Mouse (Mus musculus) MEL-GATA-1-ER (cell line): ENCODE results near the gene Rb1.

Experiments
- DNase-seq: peaks from one replicate; pipeline ENCODE4 v3.0.0-alpha.2; 2012; ENCODE audit warnings: low read depth; ENCODE audit errors: extremely low read depth

Rb1 gene

DNA sequence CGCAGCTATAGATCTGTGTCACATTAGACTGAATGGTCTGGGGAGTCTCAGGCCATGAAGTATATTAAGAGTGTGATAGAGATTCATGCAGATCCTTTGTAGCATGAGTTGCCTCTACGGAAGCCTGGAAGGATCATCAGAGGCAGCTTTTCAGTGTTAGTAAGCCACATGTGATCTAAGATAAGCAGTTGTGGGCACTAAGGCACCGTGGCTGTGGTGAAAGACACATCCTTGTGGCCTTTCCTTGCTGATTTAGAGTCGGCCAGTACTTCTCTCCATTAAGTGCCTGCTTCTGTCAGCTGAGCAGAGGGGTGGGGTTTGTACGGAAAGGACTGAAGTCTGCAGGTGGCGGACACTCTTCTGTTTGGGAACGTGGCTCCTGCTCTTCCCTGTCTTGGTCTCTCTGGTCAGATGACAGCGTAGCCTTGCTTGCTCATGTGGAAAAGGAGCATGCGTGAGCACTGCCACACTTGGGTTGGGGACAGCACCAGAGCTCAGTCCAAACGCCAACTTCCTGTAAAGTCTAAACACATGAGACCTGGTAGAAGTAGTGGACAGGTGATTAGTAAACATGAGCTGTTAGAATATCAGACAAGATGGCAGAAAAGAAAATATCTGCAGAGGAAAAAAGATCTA lies 162.1 kb downstream of the Rb1 start:
- DNase-seq: no peak

GRCm38 (mm10) chr14:73162192-73162800 lies 163.3 kb downstream of the Rb1 start:
- no peak for DNase-seq

DNA sequence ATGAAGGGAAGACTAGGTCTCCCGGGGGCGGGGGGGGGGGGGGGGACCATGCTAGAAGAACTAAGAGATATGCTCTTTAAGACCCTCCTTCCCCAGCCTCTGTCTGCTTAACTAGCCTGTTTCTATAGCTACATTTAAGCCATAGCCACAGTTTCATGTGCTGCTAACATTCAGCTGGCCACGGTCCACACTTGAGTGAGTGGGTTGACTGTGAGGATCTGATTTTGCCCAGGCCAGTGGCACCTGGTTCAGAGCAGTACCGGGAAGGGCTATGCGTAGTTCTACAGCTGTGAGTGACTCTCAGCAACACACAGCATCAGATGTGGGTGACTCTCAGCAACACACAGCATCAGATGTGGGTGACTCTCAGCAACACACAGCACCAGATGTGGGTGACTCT lies 164.3 kb downstream of the Rb1 start:
- no peak for DNase-seq

DNA sequence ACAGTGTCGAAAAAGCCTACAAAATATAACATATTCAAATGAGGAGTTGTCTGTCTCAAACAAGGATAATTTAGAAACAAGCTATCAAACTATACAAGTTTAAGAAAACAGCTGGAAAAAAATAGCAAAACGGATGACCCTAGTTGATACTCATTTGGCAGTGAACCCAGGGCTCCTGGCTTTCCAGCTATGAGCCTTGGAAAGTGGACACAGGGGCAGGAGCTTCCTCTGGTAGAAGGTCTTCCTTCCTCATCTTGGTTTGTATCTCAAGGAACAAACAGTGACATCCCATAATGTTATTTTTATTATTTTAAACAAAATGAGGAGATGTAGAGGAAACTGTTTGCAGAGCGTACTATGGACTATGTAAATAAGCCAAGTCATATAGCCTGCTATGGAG lies 177.5 kb downstream of the Rb1 start:
- DNase-seq: no peak

- DNase-seq: no peak
These were observed 178.9 kb downstream of the Rb1 start for GRCm38 (mm10) chr14:73146721-73147120.

DNA sequence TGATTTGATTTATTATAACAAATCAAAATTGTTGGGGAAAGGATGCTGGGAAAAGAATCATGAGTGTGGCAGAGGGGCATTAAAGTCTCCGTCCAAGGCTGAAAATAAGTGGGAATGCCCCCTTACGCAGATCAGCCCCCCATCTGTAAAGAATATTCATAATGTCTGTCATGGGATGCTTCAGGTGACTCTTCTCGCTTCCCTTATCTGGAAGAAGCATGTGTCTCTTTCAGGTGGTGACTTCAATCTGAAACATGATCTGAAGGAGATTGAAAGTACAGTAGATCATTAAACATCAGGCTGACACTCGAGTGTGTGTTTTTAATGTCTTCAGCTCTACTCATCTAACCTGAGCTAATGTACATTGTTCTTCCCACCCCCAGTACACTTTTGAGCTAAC lies 180.1 kb downstream of the Rb1 start:
- DNase-seq: no peak

GRCm38 (mm10) chr14:73143710-73144420 lies 181.8 kb downstream of the Rb1 start:
- no peak for DNase-seq

DNA sequence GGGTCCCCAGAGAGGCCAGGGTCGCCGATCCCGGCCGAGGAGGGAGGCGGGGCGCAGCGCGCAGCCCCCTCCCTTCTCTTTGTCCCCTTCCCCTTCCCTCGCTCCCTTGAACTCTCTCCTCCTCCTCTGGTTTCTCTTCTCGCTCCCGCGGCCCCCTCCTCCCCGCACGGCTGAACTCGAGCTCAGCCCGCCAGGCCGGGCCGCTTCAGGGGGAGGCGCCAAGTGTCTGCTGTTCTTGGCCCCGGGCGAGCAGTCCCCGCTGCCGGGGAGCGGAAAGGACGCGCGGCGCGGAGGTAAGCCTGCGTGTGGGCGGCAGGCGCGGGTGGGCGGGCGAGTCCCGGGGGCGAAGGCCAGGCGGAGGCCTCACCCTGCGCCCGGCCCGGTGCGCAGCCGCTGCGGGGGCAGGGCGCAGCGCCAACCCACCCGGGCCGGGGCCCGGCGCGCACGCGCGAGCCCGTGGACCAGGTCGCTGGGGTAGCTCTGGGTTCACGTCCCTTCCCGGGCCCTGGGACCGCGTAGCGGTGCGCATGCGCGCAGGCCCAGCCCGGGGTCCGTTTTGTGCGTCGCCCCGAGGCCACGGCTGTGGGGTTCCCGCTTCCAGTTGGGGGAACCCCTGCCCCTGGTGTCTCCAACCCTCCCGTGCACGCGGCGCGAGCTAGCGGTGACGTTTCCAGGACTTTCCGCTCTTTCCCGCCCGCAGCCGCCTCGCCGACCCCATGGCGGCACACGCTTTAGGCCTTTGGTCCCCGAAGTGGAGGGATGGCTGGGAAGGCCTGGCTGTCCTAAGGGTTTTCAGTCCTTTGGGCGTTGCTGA lies 182.5 kb downstream of the Rb1 start:
- no peak for DNase-seq

DNA sequence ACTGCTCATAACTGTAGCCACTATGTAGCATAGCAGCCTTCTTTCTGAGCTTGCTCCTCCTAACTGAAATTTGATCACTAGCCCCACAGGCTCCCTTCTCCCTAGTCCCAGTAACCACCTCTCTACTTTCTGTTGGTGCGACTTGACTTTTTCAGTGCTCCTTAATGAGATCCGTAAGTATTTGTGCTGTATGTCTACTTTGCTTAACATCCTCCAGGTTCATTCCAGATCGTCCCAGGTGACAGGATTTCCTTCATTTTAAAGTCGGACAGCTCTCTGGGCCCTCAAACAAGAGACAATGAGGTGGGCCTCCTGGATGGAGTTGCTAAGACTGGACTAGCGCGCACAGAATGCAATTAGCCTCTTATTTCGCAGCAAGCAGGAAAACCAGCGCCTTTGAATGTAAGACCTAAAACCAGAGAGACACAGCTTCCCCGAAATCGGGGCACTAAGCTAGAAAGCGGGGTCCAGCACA lies 183.2 kb downstream of the Rb1 start:
- no peak for DNase-seq

DNA sequence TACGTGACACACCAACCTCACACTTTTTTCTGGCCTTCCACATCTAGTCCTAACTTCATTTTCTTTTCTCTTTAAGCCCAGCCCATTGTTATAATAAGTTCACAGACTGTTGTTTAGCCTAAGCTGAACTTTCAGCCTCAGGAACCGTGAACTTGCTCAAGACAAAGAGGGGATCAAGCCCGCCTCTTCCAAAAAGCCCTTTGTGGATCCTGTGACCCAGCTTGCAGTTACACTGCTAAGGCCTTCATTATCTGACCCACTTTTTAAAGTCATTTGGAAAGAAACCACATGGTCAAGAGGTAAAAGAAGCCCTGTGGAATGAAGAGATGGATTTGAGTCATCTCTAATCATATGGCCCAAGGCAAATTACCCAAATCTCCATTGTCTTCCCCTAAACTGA lies 183.8 kb downstream of the Rb1 start:
- DNase-seq: no peak

DNA sequence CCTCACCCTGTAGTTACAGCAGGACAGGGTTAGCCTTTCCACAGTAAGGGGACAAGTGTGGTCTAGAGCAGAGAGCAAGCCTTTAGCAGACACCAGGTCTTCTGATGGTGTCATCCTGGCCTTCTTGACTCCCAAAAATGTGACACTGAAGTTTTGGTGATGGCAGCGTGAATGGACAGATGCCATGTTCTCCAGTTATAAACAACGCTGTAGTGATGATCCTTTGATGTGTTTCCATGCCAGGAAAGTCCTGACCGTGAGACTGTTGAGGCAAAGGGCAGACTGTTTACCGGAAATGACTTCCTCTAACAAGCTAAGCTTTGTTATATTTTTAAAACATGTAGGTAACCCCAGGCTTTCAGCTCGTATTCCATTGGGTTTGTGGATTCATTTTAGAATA lies 185.8 kb downstream of the Rb1 start:
- no peak for DNase-seq

DNA sequence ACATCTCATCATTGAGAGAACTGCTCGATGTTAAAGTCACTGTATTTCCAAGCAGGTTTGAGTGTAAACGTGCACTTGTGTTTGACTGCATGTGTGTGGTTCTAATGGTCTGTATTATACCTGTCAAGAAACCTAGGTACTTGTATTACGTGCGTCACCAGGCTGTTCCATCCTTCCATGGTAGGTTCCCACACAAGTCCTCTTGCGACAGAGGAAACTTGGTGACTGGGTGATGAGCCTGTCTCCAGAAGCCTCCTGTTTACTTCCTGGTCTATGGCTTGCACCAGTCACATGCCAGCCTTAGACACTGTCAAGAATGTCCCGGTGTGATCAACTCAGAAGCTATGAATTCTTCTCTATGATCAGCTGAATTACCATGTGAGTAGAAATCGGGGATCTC lies 187.1 kb downstream of the Rb1 start:
- no peak for DNase-seq

- no peak for DNase-seq
These were observed 188.4 kb downstream of the Rb1 start for GRCm38 (mm10) chr14:73137234-73137633.
